Mouse (Mus musculus) limb, embryonic 12.5 days (tissue): ENCODE data around the gene Lemd2. TPM values are rescaled to one million over a fixed set of nuclear protein-coding genes. Genes with fewer than 3 reads are reported as not detected.
A peak's percentile ranks its signal among the peaks of the same experiment; 100 is the strongest.

Experiments
- ATAC-seq: fragments of 200-750 bp; cut with Nextera tagmentation; 2 replicates; pipeline ENCODE4 v1.8.0; 2017; ENCODE audit warnings: low read depth, moderate TSS enrichment; ENCODE audit not compliant: insufficient number of reproducible peaks, insufficient read depth, low FRiP score, low TSS enrichment
- H3K27ac ChIP-seq: fragments of 300-500 bp; sonication (generic); 2 replicates; pipeline ENCODE4 v1.5.1; 2016; ENCODE audit warnings: mild to moderate bottlenecking, moderate library complexity
- H3K27me3 ChIP-seq: fragments of 300-500 bp; sonication (generic); 2 replicates; pipeline ENCODE4 v1.6.1; 2016; ENCODE audit warnings: mild to moderate bottlenecking, moderate library complexity
- H3K36me3 ChIP-seq: fragments of 300-500 bp; sonication (generic); 2 replicates; pipeline ENCODE4 v1.6.1; 2016; ENCODE audit warnings: mild to moderate bottlenecking, moderate library complexity
- H3K4me1 ChIP-seq: fragments of 300-500 bp; sonication (generic); replicated peaks from 2 replicates; pipeline ENCODE4 v1.6.1; 2016
- H3K4me2 ChIP-seq: fragments of 300-500 bp; sonication (generic); 2 replicates; pipeline ENCODE4 v1.6.1; 2016; ENCODE audit warnings: mild to moderate bottlenecking, moderate library complexity
- H3K4me3 ChIP-seq: fragments of 300-500 bp; sonication (generic); replicated peaks from 2 replicates; pipeline ENCODE4 v1.5.1; 2016; ENCODE audit warnings: mild to moderate bottlenecking
- H3K9ac ChIP-seq: fragments of 300-500 bp; sonication (generic); replicated peaks from 2 replicates; pipeline ENCODE4 v1.6.1; 2016; ENCODE audit warnings: mild to moderate bottlenecking, moderate library complexity
- H3K9me3 ChIP-seq: fragments of 300-500 bp; sonication (generic); 2 replicates; pipeline ENCODE4 v1.6.1; 2016; ENCODE audit warnings: mild to moderate bottlenecking, moderate library complexity
- WGBS: fragments of 180-500 bp; shearing (Covaris S2); methylation state at CpG from one replicate; pipeline ENCODE4 v1.1.7; 2016; 5-methylcytosine and 5-hydroxymethylcytosine counted together
- polyA plus RNA-seq: library from polyadenylated mRNA; unstranded; fragments of >200 nt; fragmentation: Nextera tagmentation; extraction: Ambion mirVana; gene quantifications from 2 replicates; pipeline ENCODE4 v1.2.1, GENCODE M21; 2016

Gene Lemd2
- polyA plus RNA-seq, 1 experiment from 2014 or later = 31.0 TPM

GRCm38 (mm10) chr17:27154256-27154655, 50.0 kb downstream of the Lemd2 start:
- Histone ChIP-seq H3K4me3 (no peak overlapping the region), H3K27me3 (no peaks in the 10 kb centered on the region), H3K9me3 (no peaks in the 10 kb centered on the region), H3K4me2 (no peak overlapping the region), H3K9ac (no peak overlapping the region), H3K27ac (no peak overlapping the region), H3K4me1 (peaks cover 53% of the 10 kb centered on the region), H3K36me3 (no peaks in the 10 kb centered on the region)
- ATAC-seq = no peak
- WGBS = 86% methylated on average over 14 of the region's 14 CpGs

GRCm38 (mm10) chr17:27153773-27154193, 50.5 kb downstream of the Lemd2 start:
- Histone ChIP-seq H3K27ac (peak overlapping the region; percentile 9; the same call in 1 of the 2 replicates), H3K4me1 (peaks cover 58% of the 10 kb centered on the region), H3K9ac (no peak overlapping the region)

GRCm38 (mm10) chr17:27152976-27153723, 51.1 kb downstream of the Lemd2 start:
- Histone ChIP-seq H3K27ac (0 out of 2 replicates have a peak overlapping the region, but pooled peaks have one; percentile 9), H3K4me2 (no peak overlapping the region), H3K36me3 (no peaks in the 10 kb centered on the region), H3K9ac (no peak overlapping the region), H3K4me1 (peaks cover 64% of the 10 kb centered on the region), H3K27me3 (no peaks in the 10 kb centered on the region), H3K9me3 (no peaks in the 10 kb centered on the region), H3K4me3 (no peak overlapping the region)
- ATAC-seq = no peak
- 52% methylated on average over 8 of the region's 8 CpGs for WGBS

More at GRCm38 (mm10) chr17:27153773-27154193, 50.5 kb downstream of the Lemd2 start:
- WGBS = 69% methylated on average over 9 of the region's 9 CpGs
- Histone ChIP-seq H3K4me2 (no peak overlapping the region), H3K9me3 (no peaks in the 10 kb centered on the region), H3K4me3 (no peak overlapping the region), H3K27me3 (no peaks in the 10 kb centered on the region), H3K36me3 (no peaks in the 10 kb centered on the region)
- no peak for ATAC-seq

GRCm38 (mm10) chr17:27151411-27151810, 52.9 kb downstream of the Lemd2 start:
- H3K9me3 ChIP-seq = no peaks in the 10 kb centered on the region
- no peak overlapping the region for H3K4me3 ChIP-seq
- H3K9ac ChIP-seq = no peak overlapping the region
- no peaks in the 10 kb centered on the region for H3K36me3 ChIP-seq
- H3K4me1 ChIP-seq = peaks cover 75% of the 10 kb centered on the region
- H3K27ac ChIP-seq = no peak overlapping the region
- H3K4me2 ChIP-seq = no peak overlapping the region
- H3K27me3 ChIP-seq = no peaks in the 10 kb centered on the region
- no peak for ATAC-seq
- WGBS = 74% methylated on average over 8 of the region's 8 CpGs

GRCm38 (mm10) chr17:27150871-27151270, 53.4 kb downstream of the Lemd2 start:
- Histone ChIP-seq H3K9me3 (no peaks in the 10 kb centered on the region), H3K4me3 (no peak overlapping the region), H3K27ac (no peak overlapping the region), H3K4me1 (peaks cover 80% of the 10 kb centered on the region), H3K4me2 (no peak overlapping the region), H3K27me3 (no peaks in the 10 kb centered on the region), H3K36me3 (no peaks in the 10 kb centered on the region), H3K9ac (no peak overlapping the region)
- WGBS = 77% methylated on average over 7 of the region's 7 CpGs
- ATAC-seq = no peak

- WGBS = 7% methylated on average over 8 of the region's 8 CpGs
- Histone ChIP-seq H3K9ac (no peak overlapping the region), H3K4me1 (peaks cover 75% of the 10 kb centered on the region), H3K27ac (peak overlapping the region; percentile 47; the same call in 1 of the 2 replicates), H3K4me2 (peak overlapping the region; percentile 34), H3K27me3 (no peaks in the 10 kb centered on the region), H3K4me3 (no peak overlapping the region), H3K36me3 (no peaks in the 10 kb centered on the region), H3K9me3 (no peaks in the 10 kb centered on the region)
- ATAC-seq = no peak
Observed at GRCm38 (mm10) chr17:27146323-27146923, 57.8 kb downstream of the Lemd2 start.

GRCm38 (mm10) chr17:27144152-27144551, 60.1 kb downstream of the Lemd2 start:
- WGBS = 77% methylated on average over 4 of the region's 4 CpGs
- Histone ChIP-seq H3K36me3 (no peaks in the 10 kb centered on the region), H3K4me3 (no peak overlapping the region), H3K4me2 (no peak overlapping the region), H3K4me1 (peaks cover 79% of the 10 kb centered on the region), H3K9ac (no peak overlapping the region), H3K27me3 (no peaks in the 10 kb centered on the region), H3K27ac (no peak overlapping the region), H3K9me3 (no peaks in the 10 kb centered on the region)
- no peak for ATAC-seq

GRCm38 (mm10) chr17:27141971-27142450, 62.3 kb downstream of the Lemd2 start:
- Histone ChIP-seq H3K4me2 (0 out of 2 replicates have a peak overlapping the region, but pooled peaks have one; percentile 13), H3K4me1 (peaks cover 75% of the 10 kb centered on the region), H3K27me3 (0 out of 2 replicates have a peak, but pooled peaks cover 4% of the 10 kb centered on the region), H3K9me3 (no peaks in the 10 kb centered on the region), H3K27ac (peak overlapping the region; percentile 8; the same call in 1 of the 2 replicates), H3K9ac (no peak overlapping the region), H3K4me3 (no peak overlapping the region), H3K36me3 (no peaks in the 10 kb centered on the region)
- 48% methylated on average over 10 of the region's 10 CpGs for WGBS
- ATAC-seq = no peak

- Histone ChIP-seq H3K9me3 (no peaks in the 10 kb centered on the region), H3K4me3 (no peak overlapping the region), H3K27ac (no peak overlapping the region), H3K4me2 (no peak overlapping the region), H3K27me3 (0 out of 2 replicates have a peak, but pooled peaks cover 5% of the 10 kb centered on the region), H3K4me1 (peaks cover 64% of the 10 kb centered on the region), H3K9ac (no peak overlapping the region), H3K36me3 (no peaks in the 10 kb centered on the region)
- ATAC-seq = no peak
- WGBS = 56% methylated on average over 9 of the region's 9 CpGs
Observed at GRCm38 (mm10) chr17:27140262-27140661, 64.0 kb downstream of the Lemd2 start.
